Mouse (Mus musculus): ENCODE results near the gene Txn2.
A peak's percentile ranks its signal among the peaks of the same experiment; 100 is the strongest.

Gene Txn2

DNA sequence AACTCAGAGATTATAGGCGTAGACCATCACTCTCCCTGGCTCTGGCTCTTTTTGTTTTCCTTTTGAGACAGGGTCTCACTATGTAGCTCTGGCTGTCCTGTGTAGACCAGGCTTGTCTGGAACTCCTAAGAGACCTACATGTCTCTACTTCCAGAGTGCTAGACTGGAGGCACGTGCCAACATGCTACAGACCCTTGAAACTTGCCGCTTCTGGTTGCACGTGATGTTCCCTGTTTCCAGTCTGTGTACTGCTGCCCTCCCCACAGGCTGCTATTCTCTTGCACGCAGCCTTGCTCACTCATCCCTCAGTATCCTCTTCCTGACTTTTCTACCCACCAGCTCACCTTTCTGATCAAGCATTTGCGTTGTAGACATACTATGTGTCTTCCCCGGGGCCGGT lies 22.7 kb downstream of the Txn2 start:
- DNase-seq = no peak

DNA sequence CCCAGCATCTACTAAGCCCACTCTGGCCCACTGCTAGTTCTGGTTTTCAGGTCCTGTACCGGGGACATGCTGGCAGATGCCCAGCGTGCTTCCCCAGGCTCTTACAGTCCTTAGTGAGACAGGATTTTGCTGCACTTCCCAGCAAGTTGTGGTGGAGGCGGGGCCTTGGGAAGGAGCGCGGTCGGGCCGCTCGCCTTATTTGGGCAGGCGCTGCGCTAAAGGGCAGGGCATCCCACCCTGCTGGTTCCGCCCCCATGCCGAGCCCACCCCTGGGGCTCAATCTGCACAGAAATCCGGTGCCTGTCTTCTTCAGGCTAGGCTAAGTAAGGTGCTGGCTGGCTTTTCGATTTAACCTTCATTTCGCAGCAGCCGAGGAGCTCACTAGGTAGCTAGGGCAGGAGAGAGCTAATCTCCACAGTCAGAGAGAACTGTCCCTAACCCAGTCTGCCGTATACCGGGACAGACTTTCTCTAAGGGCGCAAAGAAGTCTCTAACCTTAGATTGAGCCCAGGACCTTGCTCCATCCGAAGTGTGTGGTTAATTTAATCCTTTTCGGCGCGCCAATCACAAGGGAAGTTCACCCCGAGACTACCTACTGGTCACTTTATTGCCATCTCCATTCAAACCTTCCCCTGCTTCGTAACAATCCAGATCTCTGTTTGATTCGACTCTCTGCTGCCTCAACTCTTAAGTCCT lies 23.4 kb downstream of the Txn2 start:
- DNase-seq = peak; percentile 59 to 68

GRCm38 (mm10) chr15:77904363-77904892 lies 24.4 kb downstream of the Txn2 start:
- DNase-seq = peak in 1 of 2 experiments; percentile 34

DNA sequence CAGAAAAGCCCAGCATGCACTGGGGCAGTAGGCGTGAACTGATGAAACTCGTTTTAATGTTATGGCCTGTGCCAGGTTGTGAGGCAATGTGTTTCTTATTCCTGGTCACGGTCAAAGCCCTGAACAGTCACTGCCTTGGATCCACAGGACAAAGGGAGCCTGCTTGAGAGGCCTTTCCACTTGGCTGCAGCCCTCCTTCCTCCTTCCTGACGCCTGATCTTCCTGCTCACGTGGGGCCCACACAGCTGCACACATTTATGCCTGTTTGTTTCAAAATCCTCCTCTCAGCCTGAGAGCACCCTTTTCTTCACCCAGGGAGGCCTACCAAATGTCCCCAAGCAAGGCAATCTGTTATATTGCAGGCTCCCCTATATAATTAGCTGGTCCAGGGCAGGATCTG lies 25.6 kb downstream of the Txn2 start:
- no peak for DNase-seq

DNA sequence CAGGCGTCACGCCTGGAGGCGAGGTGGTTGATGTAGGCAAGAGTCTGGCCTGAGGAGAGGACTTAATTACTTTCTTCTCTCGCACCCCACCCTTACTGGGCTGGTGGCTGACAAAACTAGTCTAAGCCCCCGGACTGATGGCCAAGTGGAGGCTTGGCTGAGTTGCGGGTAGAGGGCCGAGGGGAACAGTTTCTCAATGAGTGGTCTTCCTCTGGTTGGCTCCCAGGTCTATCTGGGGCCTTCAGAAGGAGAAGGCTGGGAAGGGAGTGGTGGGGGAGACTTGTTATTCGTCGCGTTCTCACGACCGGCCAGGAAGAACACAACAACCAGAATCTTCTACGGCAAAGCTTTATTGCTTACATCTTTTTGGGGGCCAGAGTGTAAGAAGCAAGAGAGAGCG lies 33.9 kb downstream of the Txn2 start:
- DNase-seq = no peak

- DNase-seq = no peak
Observed at GRCm38 (mm10) chr15:77893292-77893691, 35.5 kb downstream of the Txn2 start.

- no peak for DNase-seq
Observed at GRCm38 (mm10) chr15:77892420-77892819, 36.4 kb downstream of the Txn2 start.

DNA sequence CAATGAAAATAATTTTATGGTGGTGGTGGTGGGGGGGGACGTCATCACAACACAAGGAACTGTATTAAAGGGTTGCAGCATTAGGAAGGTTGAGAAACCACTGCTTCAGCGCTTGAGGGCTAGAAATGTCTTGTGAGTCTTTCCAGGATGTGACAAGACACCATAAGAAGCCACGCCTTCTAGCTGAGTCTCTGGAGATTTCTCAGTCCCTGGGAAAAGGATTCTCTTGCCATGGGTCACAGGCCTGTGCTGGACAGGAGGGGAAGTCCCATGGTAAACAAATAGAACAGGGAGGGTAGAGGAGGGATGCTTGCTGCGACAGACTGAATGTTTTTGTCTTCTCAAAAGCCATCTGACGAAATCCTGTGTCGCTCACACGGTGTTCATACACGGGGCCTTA lies 37.0 kb downstream of the Txn2 start:
- no peak for DNase-seq

DNA sequence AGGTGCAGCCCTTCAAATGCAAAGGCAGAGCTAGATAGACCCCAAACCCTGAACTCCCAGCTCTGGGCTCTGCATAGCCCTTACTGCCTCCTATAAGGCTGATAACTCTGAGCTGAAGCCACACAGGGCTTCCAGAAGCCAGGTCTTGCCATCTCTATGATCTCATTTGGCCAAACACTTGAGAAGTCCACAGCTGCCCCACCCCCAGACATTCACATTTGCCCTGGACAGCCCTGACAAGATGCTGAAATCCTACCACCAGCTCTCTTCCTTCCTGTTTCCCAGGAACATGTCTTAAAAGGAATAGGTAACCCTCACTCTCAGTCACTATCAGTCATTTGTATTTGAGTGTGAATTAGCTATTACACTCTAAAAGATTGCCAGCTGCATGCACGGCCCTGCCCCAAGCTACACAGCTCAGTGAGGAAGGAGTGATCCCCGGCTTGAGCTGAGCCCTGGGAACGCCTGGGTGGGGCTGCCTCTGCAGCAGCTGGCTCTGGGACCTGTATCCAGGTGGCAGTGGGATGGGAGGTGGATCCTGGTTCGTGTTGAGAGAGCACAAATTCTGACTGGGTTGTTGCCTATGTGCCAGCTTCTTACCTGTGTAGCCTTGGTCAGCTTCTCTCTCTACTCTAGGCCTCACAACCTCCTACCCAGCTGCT lies 38.9 kb downstream of the Txn2 start:
- DNase-seq = no peak

GRCm38 (mm10) chr15:77888286-77888685 lies 40.5 kb downstream of the Txn2 start:
- no peak for DNase-seq

GRCm38 (mm10) chr15:77887093-77887488 lies 41.7 kb downstream of the Txn2 start:
- no peak for DNase-seq

- no peak for DNase-seq
Observed at GRCm38 (mm10) chr15:77886369-77887092, 42.3 kb downstream of the Txn2 start.

DNA sequence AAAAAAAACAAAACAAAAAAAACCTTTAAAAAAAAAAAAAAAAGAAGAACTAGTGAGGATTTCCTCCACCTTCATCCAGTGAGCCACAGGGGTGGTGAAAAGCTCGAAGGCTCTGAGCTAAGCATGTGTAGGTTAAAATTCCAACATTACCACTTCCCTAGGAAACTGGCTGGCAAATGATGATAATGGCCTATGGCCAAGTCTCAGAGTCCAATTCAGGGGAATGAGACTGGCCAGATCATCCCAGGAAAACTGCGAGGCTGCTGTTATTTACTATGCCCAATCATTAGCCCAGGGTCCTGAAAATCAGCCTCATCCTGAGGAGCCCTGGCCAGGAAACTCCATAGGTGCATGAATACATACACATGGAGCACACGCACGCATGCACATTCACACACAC lies 42.9 kb downstream of the Txn2 start:
- DNase-seq = no peak

DNA sequence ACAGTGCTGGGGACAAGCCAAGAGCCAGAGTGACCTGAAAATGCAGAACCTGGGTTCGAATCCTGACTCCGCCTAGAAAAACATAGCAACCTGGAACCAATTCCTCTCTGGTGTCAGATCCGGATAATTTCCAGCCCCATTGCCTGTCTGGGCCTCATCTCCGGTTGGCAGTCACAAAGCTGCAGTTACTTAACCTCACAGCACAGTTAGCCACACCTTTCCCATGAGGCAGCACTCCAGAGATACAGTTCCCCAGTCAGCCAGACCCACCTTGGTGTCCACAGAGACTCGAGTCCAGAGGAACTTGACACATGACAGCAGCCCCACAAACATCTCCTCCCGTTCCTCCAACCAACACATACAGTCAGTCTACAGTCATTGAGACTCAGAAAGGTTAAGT lies 43.6 kb downstream of the Txn2 start:
- DNase-seq = no peak

- DNase-seq = no peak
Observed at GRCm38 (mm10) chr15:77883697-77884010, 45.2 kb downstream of the Txn2 start.

DNA sequence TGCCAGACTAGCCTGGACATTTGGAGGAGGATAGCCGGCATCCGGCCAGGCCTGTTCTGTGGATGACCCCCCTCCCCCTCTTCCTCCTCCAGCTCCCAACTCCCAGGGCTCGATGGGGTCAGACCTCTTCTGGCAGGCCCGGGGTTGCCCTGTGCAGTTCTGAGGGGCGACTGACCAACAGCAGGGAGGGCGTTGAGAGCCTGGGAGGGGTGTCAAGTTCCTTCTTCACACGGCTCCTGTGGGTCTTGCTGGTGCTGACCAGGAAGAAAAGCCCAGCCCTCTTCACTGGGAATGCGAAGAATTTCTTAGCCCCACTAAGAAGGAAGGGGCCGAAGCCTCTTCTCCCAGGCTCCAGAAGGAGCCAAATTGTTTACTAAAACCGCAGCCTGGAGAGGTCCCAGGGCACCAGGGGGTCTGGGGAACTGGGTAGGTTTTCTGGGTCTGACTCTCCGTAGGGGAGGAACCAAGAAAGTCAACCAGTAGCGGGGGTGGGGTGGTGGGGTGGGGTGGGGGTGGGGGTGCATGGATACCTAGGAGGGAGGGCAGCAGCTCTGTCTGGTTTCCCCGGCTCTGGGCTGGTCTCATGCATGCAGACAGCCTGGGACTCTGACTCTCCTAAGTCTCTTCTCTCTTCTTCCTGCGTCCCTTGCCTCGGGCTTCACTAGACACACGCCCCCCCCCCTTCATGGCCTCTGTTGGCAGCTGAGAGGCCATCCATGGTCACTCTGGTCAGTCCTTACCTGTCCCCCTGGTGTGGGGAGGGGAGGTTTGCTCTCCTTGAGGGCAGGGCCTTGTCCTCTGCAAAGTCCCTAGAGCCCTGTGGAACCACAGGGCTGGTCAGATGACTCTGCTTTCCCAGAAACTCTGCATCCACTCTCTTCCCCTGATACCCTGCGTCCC lies 45.8 kb downstream of the Txn2 start:
- no peak for DNase-seq

- no peak for DNase-seq
Observed at GRCm38 (mm10) chr15:77882297-77882696, 46.5 kb downstream of the Txn2 start.

- DNase-seq = no peak
Observed at GRCm38 (mm10) chr15:77881698-77882097, 47.1 kb downstream of the Txn2 start.

- DNase-seq = no peak
Observed at GRCm38 (mm10) chr15:77880738-77881137, 48.1 kb downstream of the Txn2 start.

- DNase-seq = no peak
Observed at GRCm38 (mm10) chr15:77879756-77880155, 49.0 kb downstream of the Txn2 start.

DNA sequence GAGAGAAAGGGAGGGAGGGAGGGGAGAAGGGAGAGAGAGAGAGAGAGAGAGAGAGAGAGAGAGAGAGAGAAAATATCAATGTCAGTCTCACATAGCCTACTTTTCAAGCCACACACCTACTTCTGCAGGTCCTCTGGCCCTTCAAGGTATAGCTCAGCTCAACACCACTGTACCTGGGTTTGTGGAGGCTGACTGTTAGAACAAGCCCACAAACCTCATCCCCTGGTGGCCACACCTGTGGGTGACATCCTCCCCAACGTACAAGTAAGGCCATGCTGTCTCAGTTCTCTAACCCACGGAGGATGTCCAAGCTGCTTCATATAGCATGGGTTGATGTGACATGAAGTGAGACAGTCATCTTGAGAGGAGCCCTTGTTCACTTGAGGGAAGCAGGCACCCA lies 51.6 kb downstream of the Txn2 start:
- DNase-seq = no peak

- DNase-seq = no peak
Observed at GRCm38 (mm10) chr15:77876716-77877115, 52.1 kb downstream of the Txn2 start.

GRCm38 (mm10) chr15:77875953-77876352 lies 52.9 kb downstream of the Txn2 start:
- DNase-seq = no peak

All from thymus, adult 18-20 months (tissue).